Mouse (Mus musculus) gastrocnemius, adult 2 months (tissue): ENCODE measurements around the gene Rai1. TPM values are rescaled to one million over a fixed set of nuclear protein-coding genes. Genes with fewer than 3 reads are reported as not detected.

Source experiments
- DNase-seq: peaks from one replicate; pipeline ENCODE4 v3.0.0; 2022
- H3K27ac ChIP-seq: fragments of 200-600 bp; 2 replicates; pipeline ENCODE4 v1.8.1; 2022; ENCODE audit warnings: mild to moderate bottlenecking
- H3K4me3 ChIP-seq: fragments of 200-600 bp; 2 replicates; pipeline ENCODE4 v1.8.1; 2022; ENCODE audit warnings: mild to moderate bottlenecking, moderate library complexity
- CTCF ChIP-seq: fragments of 200-600 bp; IDR thresholded peaks from 2 replicates; pipeline ENCODE4 v1.8.1; 2022; ENCODE audit warnings: antibody characterized with exemption, mild to moderate bottlenecking, moderate library complexity
- intact Hi-C: fragments of 180-260 bp; cut with DNase I; formaldehyde crosslinking; loops from one replicate; pipeline ENCODE4 v1.15.1; 2025
- total RNA-seq, 2 experiments: library from RNA; stranded (reverse); gene quantifications; 2 replicates each; pipeline ENCODE4 v1.2.3; 2021

Gene Rai1
- total RNA-seq, 2 experiments from 2014 or later: 23.8 to 27.3 TPM

- Histone ChIP-seq H3K4me3 (peak overlapping the region; percentile 69), H3K27ac (peak overlapping the region; percentile 89)
- intact Hi-C loops: loop anchor here (5.0 kb wide), 1 partner anchor 141 kb away; the partner anchor contains the start of genes Drc3 and Tom1l2
- no peak for DNase-seq
- no peak for TF ChIP-seq CTCF
Measured at GRCm38 (mm10) chr11:60211152-60211551, 106.3 kb downstream of the Rai1 start.

- no peak for TF ChIP-seq CTCF
- DNase-seq: no peak
- no peak overlapping the region for H3K4me3 ChIP-seq
- peak overlapping the region; percentile 89 for H3K27ac ChIP-seq
- intact Hi-C loops: loop anchor here (5.0 kb wide), 1 partner anchor 141 kb away; the partner anchor contains the start of genes Drc3 and Tom1l2
Measured at GRCm38 (mm10) chr11:60211761-60212160, 106.9 kb downstream of the Rai1 start.

- H3K4me3 ChIP-seq: no peak overlapping the region
- intact Hi-C loops: loop anchor here (5.0 kb wide), 1 partner anchor 139 kb away; the partner anchor contains the start of genes Drc3 and Tom1l2
- peak overlapping the region; percentile 46 for H3K27ac ChIP-seq
- DNase-seq: no peak
- no peak for TF ChIP-seq CTCF
Measured at GRCm38 (mm10) chr11:60213266-60213665, 108.5 kb downstream of the Rai1 start.

- no peak for TF ChIP-seq CTCF
- DNase-seq: no peak
- intact Hi-C loops: no loop called here
- no peak overlapping the region for H3K4me3 ChIP-seq
- H3K27ac ChIP-seq: no peak overlapping the region; the same call in 1 of the 2 replicates
Measured at GRCm38 (mm10) chr11:60216671-60217070, 111.9 kb downstream of the Rai1 start.

GRCm38 (mm10) chr11:60217467-60217866 is 112.7 kb downstream of the Rai1 start:
- no peak for TF ChIP-seq CTCF
- Histone ChIP-seq H3K4me3 (no peak overlapping the region), H3K27ac (no peak overlapping the region)
- no peak for DNase-seq
- intact Hi-C loops: no loop called here

GRCm38 (mm10) chr11:60219609-60220008 is 114.8 kb downstream of the Rai1 start:
- intact Hi-C loops: no loop called here
- TF ChIP-seq CTCF: no peak
- H3K4me3 ChIP-seq: peak overlapping the region; percentile 86
- DNase-seq: no peak
- H3K27ac ChIP-seq: peak overlapping the region; percentile 99

GRCm38 (mm10) chr11:60220291-60220804 is 115.5 kb downstream of the Rai1 start:
- TF ChIP-seq CTCF: no peak
- DNase-seq: peak; percentile 95
- Histone ChIP-seq H3K27ac (peak overlapping the region; percentile 99), H3K4me3 (peak overlapping the region; percentile 86)
- intact Hi-C loops: no loop called here

GRCm38 (mm10) chr11:60221425-60221824 is 116.6 kb downstream of the Rai1 start:
- H3K27ac ChIP-seq: peak overlapping the region; percentile 99
- DNase-seq: peak; percentile 18
- intact Hi-C loops: no loop called here
- no peak for TF ChIP-seq CTCF
- no peak overlapping the region for H3K4me3 ChIP-seq

GRCm38 (mm10) chr11:60222085-60222468 is 117.3 kb downstream of the Rai1 start:
- peak overlapping the region; percentile 92 for H3K27ac ChIP-seq
- intact Hi-C loops: no loop called here
- peak overlapping the region; percentile 76 for H3K4me3 ChIP-seq
- no peak for TF ChIP-seq CTCF
- no peak for DNase-seq

- intact Hi-C loops: no loop called here
- peak; percentile 92 for DNase-seq
- TF ChIP-seq CTCF: peak; percentile 48
- Histone ChIP-seq H3K4me3 (peak within 1 kb of the TSS; percentile 76), H3K27ac (peak within 1 kb of the TSS; percentile 99)
Measured at GRCm38 (mm10) chr11:60222469-60223236, 117.8 kb downstream of the Rai1 start, which contains the start of gene Srebf1. Gene Srebf1 (minus strand): TSS chr11:60222581.

GRCm38 (mm10) chr11:60224676-60225075 is 119.9 kb downstream of the Rai1 start:
- intact Hi-C loops: no loop called here
- no peak for DNase-seq
- TF ChIP-seq CTCF: no peak
- H3K4me3 ChIP-seq: no peak overlapping the region
- no peak overlapping the region for H3K27ac ChIP-seq

- intact Hi-C loops: no loop called here
- TF ChIP-seq CTCF: no peak
- Histone ChIP-seq H3K4me3 (no peak overlapping the region), H3K27ac (no peak overlapping the region)
- no peak for DNase-seq
Measured at GRCm38 (mm10) chr11:60225874-60226273, 121.1 kb downstream of the Rai1 start.

GRCm38 (mm10) chr11:60228525-60228924 is 123.7 kb downstream of the Rai1 start:
- no peak for TF ChIP-seq CTCF
- Histone ChIP-seq H3K27ac (no peak overlapping the region), H3K4me3 (no peak overlapping the region)
- DNase-seq: no peak
- intact Hi-C loops: no loop called here
